Mouse (Mus musculus) kidney, adult 18-20 months (tissue): Measurements from ENCODE around the gene Ppp3ca.

ENCODE experiments used
- DNase-seq: peaks from one replicate; pipeline ENCODE4 v3.0.0; 2021

Gene Ppp3ca

DNA sequence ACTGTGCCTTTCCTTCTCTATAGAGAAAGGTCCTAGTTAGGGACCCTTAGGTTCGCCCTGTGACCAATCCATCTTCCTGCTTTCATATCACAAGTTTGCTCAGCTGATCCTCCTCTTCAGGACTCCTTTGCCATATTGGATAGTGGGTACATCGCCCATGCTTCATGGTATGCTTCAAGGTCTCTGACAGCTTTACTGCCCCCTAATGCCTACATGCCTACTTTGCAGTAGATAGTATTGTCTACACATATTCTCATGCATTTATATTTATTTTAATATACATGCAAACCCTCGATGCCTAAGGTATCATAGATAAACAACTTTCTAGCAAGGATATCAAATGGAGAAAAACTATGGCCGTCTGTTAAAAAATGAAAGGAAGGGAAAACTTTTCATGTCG, 193.2 kb downstream of the Ppp3ca start:
- no peak for DNase-seq

DNA sequence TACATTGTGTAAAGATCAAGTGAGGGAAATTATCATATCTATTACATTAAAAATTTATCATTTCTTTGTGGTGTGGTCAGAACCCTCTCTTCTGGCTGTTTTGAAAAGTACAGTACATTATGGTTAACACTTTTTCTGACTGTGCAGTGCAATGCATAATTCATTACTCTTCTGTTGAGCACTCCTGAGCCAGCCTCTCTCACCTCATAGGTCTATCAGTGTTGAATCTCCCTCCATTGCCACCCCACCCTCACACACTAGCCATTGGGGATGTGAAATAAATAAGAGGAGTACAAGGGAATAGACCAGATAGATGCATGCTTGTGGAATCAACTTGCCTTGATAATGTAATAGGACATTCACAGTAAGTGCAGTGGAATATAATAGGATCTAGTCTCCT, 194.4 kb downstream of the Ppp3ca start:
- DNase-seq = no peak

DNA sequence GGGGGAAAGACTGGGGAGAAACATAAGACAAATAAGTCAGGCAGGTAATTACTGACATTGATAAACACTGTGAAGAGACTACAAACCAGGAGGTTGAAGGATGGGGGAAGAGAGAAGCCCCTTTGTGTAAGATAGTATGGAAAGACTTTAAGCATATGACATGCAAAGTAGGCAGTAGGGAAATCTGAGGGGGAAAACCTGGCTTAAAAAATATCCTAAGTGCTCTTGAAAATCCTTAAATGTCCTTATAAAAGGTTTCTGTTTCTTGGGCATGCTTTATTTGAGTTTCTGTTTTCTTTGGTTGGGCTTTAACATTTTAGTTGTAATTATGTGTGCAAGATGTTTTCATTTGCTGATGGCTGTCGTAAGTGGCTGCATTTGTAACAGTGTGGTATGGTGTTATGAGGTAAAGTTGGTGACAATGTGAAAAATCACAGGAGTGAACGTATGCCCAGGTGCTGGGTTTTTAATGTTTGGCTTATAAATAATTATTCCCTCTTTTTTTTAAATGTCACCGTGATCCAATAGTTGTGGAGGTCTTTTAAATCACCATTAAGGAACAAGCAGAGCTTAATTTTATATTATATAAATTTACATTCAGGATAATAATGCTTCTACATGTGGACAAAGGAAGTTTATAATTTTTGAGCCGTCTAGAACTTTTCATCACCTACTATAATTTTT, 195.4 kb downstream of the Ppp3ca start:
- DNase-seq = no peak

DNA sequence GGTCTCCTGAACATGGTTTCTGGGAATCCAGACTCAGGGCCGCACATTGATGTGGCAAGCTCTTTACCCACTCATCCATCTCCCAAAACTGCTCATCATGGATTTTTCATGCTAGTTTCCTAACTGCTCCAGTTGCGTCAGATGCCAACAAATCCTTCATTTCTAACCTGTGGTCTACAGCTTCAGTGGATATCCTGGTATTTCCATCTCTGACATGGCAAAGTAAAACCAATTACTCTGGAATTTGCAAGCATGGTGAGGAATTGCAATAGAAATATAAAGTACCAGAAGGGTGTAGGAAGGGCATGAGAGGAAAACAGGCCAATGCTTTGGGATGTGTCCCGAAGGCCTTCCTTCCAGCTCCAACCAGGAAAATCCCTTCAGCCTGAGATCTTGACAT, 196.2 kb downstream of the Ppp3ca start:
- no peak for DNase-seq

DNA sequence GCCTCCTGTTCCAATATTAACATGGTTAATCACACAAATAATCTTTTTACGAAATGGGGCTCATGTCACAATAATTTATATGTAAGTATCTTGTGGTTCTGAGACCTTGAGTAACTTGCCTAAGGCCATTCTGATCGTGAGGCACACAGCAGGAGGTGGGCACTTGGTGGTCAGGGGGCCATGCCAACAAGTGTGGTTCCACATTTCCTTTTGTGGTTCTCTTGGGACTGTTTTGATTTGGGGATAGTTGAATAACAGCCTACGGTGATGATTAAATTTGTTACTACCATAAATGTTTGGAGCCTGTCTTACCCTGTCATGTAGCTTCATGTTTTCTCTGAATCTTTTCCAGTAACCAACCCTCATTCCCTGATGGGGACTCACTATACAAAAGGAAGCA, 196.6 kb downstream of the Ppp3ca start:
- no peak for DNase-seq

DNA sequence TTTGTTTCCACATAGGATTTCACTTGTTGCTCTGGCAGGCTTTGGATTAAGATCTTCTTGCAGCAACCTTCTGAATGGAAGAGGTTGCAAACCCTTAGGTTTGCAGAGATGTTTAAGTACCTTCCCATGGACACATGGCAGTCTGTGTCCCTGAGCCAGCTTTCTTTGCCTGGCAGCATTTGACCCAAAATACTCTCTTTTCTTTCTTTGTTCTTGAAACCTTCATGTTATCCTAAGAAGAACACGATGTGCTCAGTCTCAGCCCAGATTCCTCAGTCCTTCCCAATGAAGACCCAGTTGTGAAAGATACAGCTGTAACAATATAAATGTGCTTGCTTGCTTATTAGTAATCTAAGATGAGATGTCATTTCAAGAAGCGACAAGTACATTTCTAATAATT, 197.4 kb downstream of the Ppp3ca start:
- DNase-seq = no peak

DNA sequence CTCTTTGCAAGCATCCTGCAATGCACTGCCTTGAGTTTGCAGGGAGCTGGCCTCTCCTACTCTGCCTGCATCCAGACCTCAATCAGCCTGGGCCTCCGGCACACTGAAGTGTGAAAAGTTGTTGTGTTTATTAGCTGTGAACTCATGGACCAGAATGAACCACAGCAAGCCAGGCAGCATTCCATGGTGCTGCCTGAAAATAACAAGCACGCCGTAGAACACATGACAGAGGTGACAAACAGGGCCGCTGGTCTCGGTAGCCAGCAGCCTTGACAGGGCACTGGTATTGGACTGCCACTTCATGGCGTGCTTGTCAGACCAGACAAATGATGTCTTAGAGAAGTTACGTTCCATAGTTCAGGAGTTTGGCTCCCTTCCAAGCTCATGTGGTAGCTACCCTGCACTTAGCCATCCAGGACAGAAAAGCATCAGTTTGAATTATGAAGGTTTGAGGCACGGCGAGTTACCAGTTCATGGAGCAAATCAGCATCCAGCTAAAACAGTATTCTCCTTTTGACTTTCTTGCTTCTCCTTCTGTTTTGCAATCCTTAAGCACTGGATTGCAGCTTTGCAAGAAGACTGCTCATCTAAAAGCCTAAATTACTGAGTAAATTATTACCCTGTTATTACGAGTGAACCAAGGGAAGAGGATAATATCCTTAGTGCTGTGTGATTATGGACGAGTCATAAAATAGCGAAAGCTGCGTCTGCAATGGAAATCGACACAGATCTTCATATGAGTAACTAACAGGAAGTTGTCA, 202.0 kb downstream of the Ppp3ca start:
- DNase-seq = peak; percentile 35

DNA sequence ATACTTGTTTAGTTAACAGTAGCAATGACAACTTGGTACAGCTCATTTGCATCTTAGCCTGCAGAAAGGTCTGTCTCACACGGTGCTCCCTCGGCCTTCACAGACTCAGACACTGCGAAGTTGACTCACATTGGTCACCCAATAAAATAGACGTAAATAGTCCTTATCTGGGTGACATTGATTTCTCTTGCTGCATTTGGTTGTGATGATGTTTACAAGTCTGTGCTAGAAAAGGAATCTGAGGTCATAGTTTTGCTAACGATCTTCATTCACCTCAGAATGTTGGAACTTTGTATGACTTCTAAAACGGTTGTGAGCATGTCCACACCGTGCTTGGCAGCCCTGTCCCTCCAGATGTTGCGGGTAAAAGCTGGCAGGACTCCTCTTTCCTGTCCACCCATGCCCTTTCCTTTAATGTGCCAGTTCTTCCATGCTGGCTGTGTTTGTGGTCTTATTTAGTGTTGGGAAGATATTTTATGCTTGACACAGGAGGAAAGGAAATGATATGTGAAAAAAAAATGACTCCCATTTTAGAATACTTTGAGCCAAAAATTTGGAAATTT, 202.7 kb downstream of the Ppp3ca start:
- no peak for DNase-seq

DNA sequence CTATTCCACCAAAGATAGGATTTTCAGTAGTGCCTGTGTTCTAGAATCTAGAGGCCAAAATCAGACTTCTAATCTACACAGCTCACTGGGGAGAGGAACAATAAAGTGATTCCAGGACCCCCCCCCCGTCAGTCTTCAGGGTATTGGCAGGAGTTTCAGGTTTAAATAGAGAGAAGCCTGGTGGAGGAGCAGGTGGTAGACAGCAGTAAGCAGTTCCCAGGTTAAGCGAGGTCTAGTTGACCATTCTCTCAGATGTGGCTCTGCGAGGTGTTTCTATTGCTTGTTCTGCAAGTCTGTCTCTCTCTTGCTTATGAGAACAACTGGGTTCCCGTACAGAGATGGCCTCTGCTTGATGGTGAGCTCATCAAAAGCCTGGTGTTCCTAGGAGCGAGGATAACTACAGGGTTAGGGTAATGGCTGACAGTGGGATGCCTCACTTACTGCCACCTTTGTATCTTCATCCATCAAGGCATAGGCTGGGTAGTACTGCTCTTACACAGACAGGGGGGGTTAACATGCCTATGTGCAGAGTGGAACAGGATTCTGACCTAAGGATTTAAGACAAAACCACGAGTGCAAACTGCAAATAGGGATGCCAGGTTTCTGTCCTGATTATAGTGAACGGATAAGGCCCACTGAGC, 204.0 kb downstream of the Ppp3ca start:
- DNase-seq = no peak

DNA sequence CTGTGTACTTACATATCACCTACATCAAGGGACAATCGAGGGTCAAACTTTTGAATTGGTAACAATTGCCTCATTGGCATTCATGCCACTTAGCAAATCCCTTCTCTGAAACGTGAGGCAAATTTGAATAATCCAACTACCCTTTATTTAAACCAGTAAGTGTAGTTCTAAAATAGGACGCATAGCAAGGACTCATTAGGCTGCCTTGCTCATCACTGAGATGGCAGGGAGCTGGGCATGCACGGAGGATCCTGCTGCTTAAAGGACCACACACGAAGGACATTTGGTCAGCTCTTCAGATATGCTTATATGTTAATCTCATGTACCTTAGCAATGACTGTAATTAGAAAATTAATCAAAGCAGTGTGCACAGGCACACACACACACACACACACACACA, 204.6 kb downstream of the Ppp3ca start:
- no peak for DNase-seq

DNA sequence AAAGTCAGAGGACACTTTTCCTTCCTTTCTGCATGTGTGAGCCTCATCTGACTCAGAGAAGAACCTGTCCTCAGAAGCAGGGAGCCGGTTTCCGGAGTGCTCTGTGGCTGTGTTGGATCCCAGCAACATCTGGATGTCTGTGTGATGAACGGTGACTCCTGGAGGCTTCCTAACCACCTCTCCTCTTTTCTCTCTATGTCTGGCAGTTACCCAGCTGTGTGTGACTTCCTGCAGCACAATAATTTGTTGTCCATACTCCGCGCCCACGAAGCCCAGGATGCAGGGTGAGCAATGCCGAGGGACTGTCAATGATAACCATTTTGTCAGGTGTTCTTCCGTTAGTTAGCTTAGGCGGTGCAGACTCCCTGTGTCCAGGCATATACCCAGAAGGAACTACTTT, 217.8 kb downstream of the Ppp3ca start:
- no peak for DNase-seq

DNA sequence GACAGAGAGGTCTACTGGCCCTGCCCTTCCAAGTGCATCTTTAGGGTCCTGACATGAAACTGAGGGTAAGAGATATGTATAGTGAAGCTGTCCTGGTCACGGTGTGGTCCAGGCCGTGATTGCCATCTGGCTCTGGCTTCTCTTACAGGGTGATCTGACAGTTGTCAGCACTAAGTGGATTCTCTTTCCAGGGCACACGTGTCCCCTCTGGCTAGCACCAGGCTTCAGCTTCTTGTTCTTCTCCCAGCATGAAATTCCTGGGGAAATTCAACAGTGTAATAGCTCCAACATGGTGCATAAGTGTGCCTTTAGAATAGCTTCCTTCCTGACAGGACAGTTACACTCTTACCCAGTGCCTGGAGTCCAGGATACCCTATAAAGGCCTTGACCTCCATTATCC, 222.2 kb downstream of the Ppp3ca start:
- no peak for DNase-seq

DNA sequence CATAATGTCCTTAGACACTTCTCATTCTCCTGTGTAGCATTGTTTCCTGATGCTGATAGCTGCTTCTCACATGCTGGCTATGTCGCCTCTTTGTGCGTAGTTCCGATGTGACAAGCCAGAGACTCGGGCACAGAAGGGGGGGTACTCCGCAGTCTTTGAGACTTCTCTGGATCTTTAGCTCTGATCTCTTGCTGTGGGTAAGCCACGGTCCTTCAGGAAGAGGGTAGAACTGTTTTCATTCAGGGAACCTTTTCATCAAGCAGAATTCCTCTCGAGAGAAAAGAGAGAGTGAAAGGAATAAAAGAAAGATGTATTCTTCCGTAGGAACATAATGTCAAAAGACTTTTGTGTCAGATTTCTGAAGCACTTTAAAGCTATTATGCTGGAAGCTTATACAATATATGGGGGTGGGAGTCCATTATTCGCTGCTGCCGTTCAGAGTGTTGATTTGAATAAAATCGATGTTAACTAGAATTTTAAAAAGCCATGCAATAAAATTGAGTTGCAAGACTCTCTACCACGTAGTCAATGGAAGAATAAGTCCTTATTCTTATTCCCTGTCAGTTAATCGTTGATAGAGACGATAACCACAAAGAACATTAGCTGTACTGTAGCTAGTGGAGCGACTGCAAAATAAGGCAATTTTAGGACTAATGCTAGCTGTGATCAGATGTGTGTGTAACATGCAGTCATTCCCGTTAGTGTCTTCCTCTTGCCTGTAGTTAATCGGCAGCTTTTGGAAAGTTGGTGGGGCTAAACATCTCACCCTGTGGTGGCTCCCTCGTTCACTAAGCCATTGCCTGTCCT, 223.9 kb downstream of the Ppp3ca start:
- DNase-seq = no peak

DNA sequence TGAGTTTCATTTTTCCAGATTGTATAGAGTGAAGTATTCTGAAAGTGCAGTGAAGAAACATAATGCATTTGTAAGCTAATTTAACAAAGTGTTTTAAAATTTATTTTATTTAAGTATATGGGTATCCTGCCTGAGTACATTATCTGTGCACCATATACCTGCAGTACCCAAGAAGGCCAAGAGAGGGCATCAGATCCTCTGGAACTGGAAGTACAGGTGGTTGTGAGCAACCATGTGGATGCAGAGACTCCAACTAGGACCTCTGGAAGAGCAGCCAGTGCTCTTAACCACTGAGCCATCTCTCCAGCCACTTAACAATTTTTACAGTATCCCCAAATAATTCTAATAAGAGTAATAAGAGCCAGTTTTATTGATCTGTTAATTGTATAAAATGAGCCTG, 225.6 kb downstream of the Ppp3ca start:
- DNase-seq = peak; percentile 27

DNA sequence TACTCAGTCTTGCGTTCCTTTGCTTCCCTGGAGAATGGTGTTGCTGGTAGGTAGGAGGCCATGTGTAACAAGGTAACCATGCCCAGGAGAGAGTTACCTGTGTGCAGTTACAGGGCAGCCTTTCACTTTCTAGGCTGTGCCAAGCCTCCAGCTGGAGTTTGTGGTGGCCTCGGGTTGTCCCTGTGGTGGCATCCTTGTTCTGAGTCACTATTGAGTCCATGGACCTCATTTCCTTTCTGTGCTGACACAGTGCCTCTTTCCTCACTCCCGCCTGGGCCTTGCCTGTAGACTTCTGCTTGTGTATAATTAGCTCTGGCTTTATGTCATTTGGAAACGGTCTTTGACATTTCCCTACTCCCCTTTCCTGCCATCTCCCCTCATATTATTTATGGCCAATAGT, 226.4 kb downstream of the Ppp3ca start:
- no peak for DNase-seq

DNA sequence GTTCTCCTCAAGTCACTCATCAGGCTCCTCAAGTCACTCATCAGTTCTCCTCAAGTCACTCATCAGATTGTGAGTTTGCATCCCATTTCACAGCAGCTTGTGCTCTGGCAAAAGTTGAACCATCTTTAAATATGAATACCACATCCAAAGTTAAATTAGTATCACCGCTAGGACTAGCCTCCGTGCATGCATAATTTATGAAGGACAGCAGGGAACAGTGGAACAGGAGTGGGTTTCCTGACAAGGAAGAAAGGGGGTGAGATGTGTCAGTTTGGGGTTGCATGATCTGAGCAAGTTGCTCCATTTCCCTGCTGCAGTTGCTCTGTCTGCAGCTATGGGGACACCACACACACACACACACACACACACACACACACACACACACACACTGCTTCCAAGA, 229.8 kb downstream of the Ppp3ca start:
- DNase-seq = no peak

DNA sequence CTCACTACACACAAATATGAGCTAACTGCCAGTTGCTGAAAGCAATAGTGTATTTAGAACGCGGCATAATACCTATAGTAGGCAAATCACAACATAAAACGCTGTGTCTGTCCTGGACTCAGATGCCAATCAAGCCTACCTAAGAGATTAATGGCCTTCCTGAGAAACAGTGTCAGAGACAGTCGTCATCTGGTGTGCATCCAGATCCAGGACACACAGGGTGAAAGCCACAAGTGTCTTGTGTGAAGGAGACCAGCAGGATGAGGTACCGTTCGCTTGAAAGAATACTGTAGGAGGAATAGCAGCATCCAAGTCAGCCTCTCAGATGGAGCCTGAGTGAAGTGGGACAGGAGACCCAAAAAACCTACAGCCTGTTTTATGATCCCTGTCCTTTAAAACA, 231.1 kb downstream of the Ppp3ca start:
- no peak for DNase-seq

DNA sequence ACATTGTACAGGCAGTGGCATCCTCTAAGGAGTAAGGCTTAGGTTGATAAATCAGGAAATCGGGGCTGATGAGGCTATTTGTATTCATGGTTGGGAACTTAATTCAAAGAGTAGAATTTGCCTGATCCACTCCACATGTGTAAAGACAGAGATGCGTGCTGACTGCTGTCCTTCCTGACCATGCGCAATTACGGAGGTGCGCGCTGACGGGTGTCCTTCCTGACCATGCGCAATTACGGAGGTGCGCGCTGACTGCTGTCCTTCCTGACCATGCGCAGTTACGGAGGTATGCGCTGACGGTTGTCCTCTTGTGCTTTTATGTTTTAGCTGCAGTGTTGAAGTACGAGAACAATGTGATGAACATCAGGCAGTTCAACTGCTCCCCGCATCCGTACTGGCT, 232.9 kb downstream of the Ppp3ca start:
- DNase-seq = no peak

DNA sequence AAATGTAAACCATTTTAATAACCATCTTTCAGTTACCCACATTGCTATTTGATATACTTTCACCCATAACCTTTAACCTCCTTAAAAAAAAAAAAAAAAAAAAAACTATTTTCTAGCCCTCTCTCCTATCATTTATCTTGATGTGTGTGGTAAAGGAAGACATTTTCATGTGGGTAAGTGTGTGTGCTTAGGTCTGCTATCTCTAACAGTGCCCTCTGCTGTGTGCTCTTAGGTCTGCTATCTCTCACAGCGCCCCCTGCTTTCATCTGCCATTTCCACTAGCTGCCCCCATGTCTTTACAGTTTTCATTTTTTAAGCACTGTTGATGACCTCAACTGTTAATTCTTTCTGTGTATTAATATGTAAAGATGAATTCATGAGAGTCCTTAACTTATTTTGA, 235.7 kb downstream of the Ppp3ca start:
- DNase-seq = no peak

DNA sequence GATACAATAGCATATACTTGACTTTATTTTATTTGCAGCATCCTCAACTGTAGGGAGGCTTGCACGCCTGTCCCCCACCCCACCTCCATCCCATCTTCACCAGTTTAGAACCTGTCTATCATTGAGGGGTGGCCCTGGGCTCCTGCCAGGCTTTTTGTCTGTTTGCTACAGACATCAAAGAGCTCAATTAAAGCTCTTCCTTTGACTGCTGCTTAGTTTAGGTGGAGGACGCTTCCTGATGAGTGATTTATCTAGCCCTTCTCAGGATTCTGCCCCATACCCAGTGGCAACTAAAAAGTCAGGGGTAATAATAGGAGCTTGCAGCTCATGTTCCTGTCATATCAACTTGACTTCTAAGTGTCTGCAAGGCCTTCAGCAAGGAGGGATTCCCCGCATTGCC, 239.6 kb downstream of the Ppp3ca start:
- DNase-seq = no peak

DNA sequence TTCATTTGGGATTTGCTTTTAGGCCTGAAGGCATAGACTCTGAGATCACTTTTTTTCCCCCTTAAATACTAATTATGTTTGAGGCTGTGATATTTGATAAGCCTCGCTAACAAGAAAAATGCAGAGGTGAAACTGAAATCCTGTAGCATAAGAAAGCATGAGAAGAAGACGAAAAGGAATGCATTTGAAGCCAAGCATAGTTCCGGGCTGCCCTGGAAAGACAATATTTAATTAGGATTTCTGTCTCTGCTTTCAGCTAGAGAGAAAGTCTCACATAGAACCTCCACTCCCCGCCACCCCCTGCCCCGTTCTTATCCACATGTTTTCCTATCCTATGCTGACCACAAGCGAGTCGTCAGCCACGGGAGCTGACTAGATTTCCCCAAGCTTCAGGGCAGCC, 241.4 kb downstream of the Ppp3ca start:
- no peak for DNase-seq

DNA sequence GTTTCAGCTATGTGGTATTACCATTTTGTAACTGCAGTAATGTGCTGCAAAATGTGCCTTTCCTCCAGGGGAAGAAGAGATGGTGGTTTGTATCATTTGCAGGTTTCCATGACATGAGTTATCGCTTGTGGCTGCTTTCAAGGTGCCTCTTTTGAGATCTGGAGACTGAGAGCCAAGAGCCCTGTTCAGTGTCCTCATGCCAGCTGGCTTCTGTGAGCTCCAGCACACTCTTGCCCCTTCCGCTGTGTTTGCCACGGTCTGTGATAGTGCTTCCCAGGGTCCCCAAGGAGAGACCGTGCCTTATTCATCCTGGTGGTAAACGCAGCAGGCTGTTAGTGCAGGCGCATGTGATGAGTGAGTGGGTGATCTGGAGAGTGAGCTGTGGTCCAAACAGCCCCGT, 247.2 kb downstream of the Ppp3ca start:
- DNase-seq = no peak

DNA sequence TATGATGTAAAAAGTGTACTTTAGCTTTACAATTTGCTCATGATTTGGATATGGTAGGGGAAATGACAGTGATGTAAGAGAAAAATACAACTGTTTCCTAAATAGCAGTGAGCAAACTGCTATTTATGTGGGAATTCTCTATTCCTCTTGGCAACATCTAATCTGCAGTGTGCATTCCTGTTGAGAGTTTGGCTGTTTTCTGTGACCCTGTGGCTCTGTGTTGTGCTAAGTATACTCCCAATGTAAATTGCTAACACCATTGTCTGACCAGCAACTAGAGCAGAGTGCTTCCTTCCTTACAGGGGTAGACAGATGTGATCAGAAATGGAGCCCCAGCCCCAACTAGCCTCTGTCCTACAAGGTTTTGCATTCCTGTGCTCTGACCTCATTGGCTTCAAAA, 263.1 kb downstream of the Ppp3ca start:
- no peak for DNase-seq
